Comparison of ENCODE assay signal across 19 mouse cellular contexts in genomic region chr11:106557398-106557797, GRCm38 (mm10). TPM values are rescaled to one million over a fixed set of nuclear protein-coding genes. Genes with fewer than 3 reads are reported as not detected.
DNase-seq lines count a peak whose midpoint lies in the region; ATAC-seq and TF ChIP-seq lines count a peak whose summit lies in the region.
"Had no signal": no experiment of that assay in that cellular context is flagged by ENCODE, and none has a peak within 500 bp of the region (broad histone marks: within the 10 kb centered on the region; RNA-seq: fewer than 3 reads in every experiment).

No protein-coding gene starts in this region.

- H3K4me1 ChIP-seq in liver, adult 2 months (ENCODE audit: control insufficient read depth, insufficient read depth, low read length): peaks cover 37% of the 10 kb centered on the region
- peaks cover 33% of the 10 kb centered on the region for H3K4me1 ChIP-seq in liver, embryonic 11.5 days (replicated peaks; ENCODE audit: control insufficient read depth, insufficient read depth, low read length)
- H3K4me1 ChIP-seq in lung, adult 2 months (ENCODE audit: control insufficient read depth, insufficient read depth, low read length): no peaks in the 10 kb centered on the region; the same call in 1 of the 2 replicates

- peak; percentile 82 for DNase-seq in heart, adult 11 months
- DNase-seq in heart, postnatal 10 days: no peak
- DNase-seq in liver, adult 2 months (ENCODE audit: extremely low read depth, low read depth, low spot score): peak; percentile 51
- DNase-seq in liver: no peak
- no peak for DNase-seq in liver, embryonic 11.5 days (ENCODE audit: low spot score)
- no peak for DNase-seq in lung, adult 2 months
- no peak for DNase-seq in right cerebral cortex, adult 18-20 months
- DNase-seq: cerebellum, adult 18-20 months; cerebellum, postnatal 36 days; gastrocnemius, postnatal 10 days; layer of hippocampus, postnatal 36 days; lung, embryonic 14.5 days; lung, postnatal 36 days; thymus, postnatal 14 days had no signal

- no peak for TF ChIP-seq CTCF in liver, adult 2 months (IDR thresholded peaks at IDR 0.05; ENCODE audit: low read depth, low read length)
- TF ChIP-seq CTCF in lung, adult 2 months (IDR thresholded peaks at IDR 0.05; ENCODE audit: insufficient read depth, low read length): no peak

- H3K9me3 ChIP-seq in liver, embryonic 11.5 days (ENCODE audit: control insufficient read depth, low read length): no peaks in the 10 kb centered on the region
- H3K9me3 ChIP-seq: G1E had no signal

- no peak for TF ChIP-seq POLR2A in liver, adult 2 months (IDR thresholded peaks at IDR 0.05; ENCODE audit: extremely low read depth, insufficient read depth, low read length)
- no peak for TF ChIP-seq POLR2A in lung, adult 2 months (IDR thresholded peaks at IDR 0.05; ENCODE audit: borderline replicate concordance, extremely low read depth, low read depth, low read length)

- no peak for ATAC-seq in liver, embryonic 11.5 days (replicated peaks; ENCODE audit: low FRiP score)
- ATAC-seq: CD4-positive, CD25-positive, alpha-beta regulatory T cell, adult 4 months; forebrain, embryonic 14.5 days; midbrain, embryonic 16.5 days had no signal

- H3K27me3 ChIP-seq in liver, adult 2 months (ENCODE audit: control insufficient read depth, insufficient read depth, low read length): no peaks in the 10 kb centered on the region
- no peaks in the 10 kb centered on the region for H3K27me3 ChIP-seq in liver, embryonic 11.5 days (replicated peaks; ENCODE audit: control insufficient read depth, insufficient read depth, low read length)

- H3K27ac ChIP-seq in liver, adult 2 months (replicated peaks; ENCODE audit: insufficient read depth, low read depth, low read length): peak overlapping the region; percentile 93
- peak overlapping the region; percentile 35; the same call in 1 of the 2 replicates for H3K27ac ChIP-seq in liver, embryonic 11.5 days (ENCODE audit: low read depth, low read length)
- H3K27ac ChIP-seq: hindbrain, embryonic 14.5 days had no signal

- peaks cover 18% of the 10 kb centered on the region; the same call in 1 of the 2 replicates for H3K79me2 ChIP-seq in liver, adult 2 months (ENCODE audit: control insufficient read depth, insufficient read depth, low read length)

- intact Hi-C loops in heart, postnatal 10 days (cut with DNase I): no loop called here

- H3K9ac ChIP-seq in liver, adult 2 months (ENCODE audit: low read depth, low read length): no peak overlapping the region
- no peak overlapping the region for H3K9ac ChIP-seq in liver, embryonic 11.5 days (ENCODE audit: low read depth, low read length)
- H3K9ac ChIP-seq: hindbrain, embryonic 14.5 days had no signal

- no peak overlapping the region for H3K4me2 ChIP-seq in liver, embryonic 11.5 days
- H3K4me2 ChIP-seq: hindbrain, embryonic 14.5 days; lung, embryonic 14.5 days had no signal

- H3K36me3 ChIP-seq in liver, adult 2 months (ENCODE audit: control insufficient read depth, insufficient read depth, low read length): no peaks in the 10 kb centered on the region
- no peaks in the 10 kb centered on the region for H3K36me3 ChIP-seq in liver, embryonic 11.5 days (ENCODE audit: control insufficient read depth, insufficient read depth, low read length)

- 39% methylated on average over 7 of the region's 7 CpGs for WGBS in liver, adult 2 months
- WGBS in liver, embryonic 11.5 days: 69% methylated on average over 7 of the region's 7 CpGs
- WGBS in lung, adult 2 months: 73% methylated on average over 7 of the region's 7 CpGs

- H3K4me3 ChIP-seq in liver, adult 2 months (ENCODE audit: insufficient read depth, low read depth, low read length): no peak overlapping the region
- no peak overlapping the region for H3K4me3 ChIP-seq in liver, embryonic 11.5 days (ENCODE audit: low read depth, low read length)
- H3K4me3 ChIP-seq in lung, adult 2 months (replicated peaks; ENCODE audit: extremely low read depth, low read depth, low read length): no peak overlapping the region

RNA-seq across cellular contexts. Expression of gene Tex2, which starts 55.8 kb away (rescaled TPM):
- total RNA-seq in heart, postnatal 10 days (2021): 10 to 100 TPM; 40.1 to 40.3 TPM
- total RNA-seq in liver, adult 2 months (2014; rRNA removed): 60.4 and 63.4 TPM in 2 replicates
- polyA plus RNA-seq in liver, adult 2 months (2012; rRNA removed): 45.3 and 49.7 TPM in 2 replicates
- polyA plus RNA-seq in liver, embryonic 11.5 days (2014; fragmentation: Nextera tagmentation; extraction: Ambion mirVana): 13.4 and 15.9 TPM in 2 replicates
- 12.6 and 15.1 TPM in 2 replicates for polyA plus RNA-seq in lung, adult 2 months (2012; rRNA removed)

Comparison
In these comparisons a context has a peak if more than half of its experiments do, and no peak if none do; other contexts are left out.
1. DNase-seq: peak in heart, adult 11 months (single experiment) and liver, adult 2 months (single experiment); none in heart, postnatal 10 days (0 of 2), liver (single experiment), liver, embryonic 11.5 days (single experiment), lung, adult 2 months (single experiment) and right cerebral cortex, adult 18-20 months (single experiment).